Mouse (Mus musculus): ENCODE data around the gene Cyp4f13.

The Cyp4f13 gene

GRCm38 (mm10) chr17:32905239-32905638 lies 42.0 kb downstream of the Cyp4f13 start:
- peak; percentile 49 for DNase-seq (ENCODE audit: low spot score)

GRCm38 (mm10) chr17:32904414-32904813 lies 42.8 kb downstream of the Cyp4f13 start:
- no peak for DNase-seq (ENCODE audit: low spot score)

- no peak for DNase-seq (ENCODE audit: low spot score)
Measured at GRCm38 (mm10) chr17:32901751-32902525, 45.3 kb downstream of the Cyp4f13 start.

- DNase-seq (ENCODE audit: low spot score), result no peak
Measured at GRCm38 (mm10) chr17:32895421-32895820, 51.8 kb downstream of the Cyp4f13 start.

GRCm38 (mm10) chr17:32893901-32894300 lies 53.3 kb downstream of the Cyp4f13 start:
- no peak for DNase-seq (ENCODE audit: low spot score)

GRCm38 (mm10) chr17:32891239-32892180 lies 55.7 kb downstream of the Cyp4f13 start, which contains the start of gene Zfp870:
Zfp870 (minus strand) TSS chr17:32891642.
- DNase-seq (ENCODE audit: low spot score), result peak; percentile 84

GRCm38 (mm10) chr17:32890852-32891238 lies 56.4 kb downstream of the Cyp4f13 start:
- DNase-seq (ENCODE audit: low spot score), result no peak

GRCm38 (mm10) chr17:32889611-32890010 lies 57.6 kb downstream of the Cyp4f13 start:
- no peak for DNase-seq (ENCODE audit: low spot score)

GRCm38 (mm10) chr17:32880320-32881218 lies 66.6 kb downstream of the Cyp4f13 start:
- no peak for DNase-seq (ENCODE audit: low spot score)

- no peak for DNase-seq (ENCODE audit: low spot score)
Measured at GRCm38 (mm10) chr17:32878773-32879172, 68.4 kb downstream of the Cyp4f13 start.

- DNase-seq (ENCODE audit: low spot score), result no peak
Measured at GRCm38 (mm10) chr17:32877471-32878171, 69.6 kb downstream of the Cyp4f13 start.

Measured in c-Kit-positive CD71-positive TER-119-positive erythroid progenitor cells, embryonic 14.5 days (primary cell).